Mouse (Mus musculus): ENCODE measurements around the gene Dlx5. TPM values are rescaled to one million over a fixed set of nuclear protein-coding genes. Genes with fewer than 3 reads are reported as not detected.

The Dlx5 gene
- polyA plus RNA-seq, 1 experiment from 2014 or later: not detected

DNA sequence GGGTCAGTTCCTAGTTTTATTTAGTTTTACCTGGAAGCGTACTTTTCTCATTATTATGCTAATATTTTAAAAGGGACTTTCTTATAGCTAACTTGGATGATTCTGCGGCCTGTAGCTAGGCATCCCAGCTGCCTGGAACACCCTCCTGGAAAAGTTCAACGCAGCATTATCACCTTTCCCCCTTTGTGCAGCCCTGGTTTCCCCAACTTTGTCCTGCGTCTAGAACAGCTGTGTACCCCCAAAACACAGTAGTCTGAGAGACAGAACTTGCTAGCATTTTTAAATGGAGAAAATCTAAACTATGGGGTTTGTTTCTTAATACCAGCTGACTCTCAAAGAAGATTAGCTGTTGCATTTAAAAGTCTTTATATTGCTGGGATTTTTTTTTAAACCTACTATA, 33.3 kb downstream of the Dlx5 start:
- ATAC-seq: no peak
- TF ChIP-seq EP300 (IDR thresholded peaks at IDR 0.05; ENCODE audit: low read depth): no peak
- TF ChIP-seq CTCF (IDR thresholded peaks at IDR 0.05; ENCODE audit: low read depth): no peak
- Histone ChIP-seq H3K36me3 (replicated peaks; ENCODE audit: insufficient read depth, low read length) (no peaks in the 10 kb centered on the region), H3K4me1 (ENCODE audit: insufficient read depth) (no peaks in the 10 kb centered on the region), H3K9me3 (ENCODE audit: low read length) (no peaks in the 10 kb centered on the region), H3K9ac (replicated peaks) (no peak overlapping the region), H3K4me2 (ENCODE audit: low read depth, low read length) (no peak overlapping the region), H3K4me3 (ENCODE audit: low read depth, low read length) (no peak overlapping the region), H3K27ac (ENCODE audit: low read depth) (no peak overlapping the region), H3K27me3 (ENCODE audit: insufficient read depth, low read length) (peaks cover 57% of the 10 kb centered on the region)
- 19% methylated on average over 4 of the region's 4 CpGs for WGBS (ENCODE audit: insufficient replicate concordance)
- no peak for DNase-seq

DNA sequence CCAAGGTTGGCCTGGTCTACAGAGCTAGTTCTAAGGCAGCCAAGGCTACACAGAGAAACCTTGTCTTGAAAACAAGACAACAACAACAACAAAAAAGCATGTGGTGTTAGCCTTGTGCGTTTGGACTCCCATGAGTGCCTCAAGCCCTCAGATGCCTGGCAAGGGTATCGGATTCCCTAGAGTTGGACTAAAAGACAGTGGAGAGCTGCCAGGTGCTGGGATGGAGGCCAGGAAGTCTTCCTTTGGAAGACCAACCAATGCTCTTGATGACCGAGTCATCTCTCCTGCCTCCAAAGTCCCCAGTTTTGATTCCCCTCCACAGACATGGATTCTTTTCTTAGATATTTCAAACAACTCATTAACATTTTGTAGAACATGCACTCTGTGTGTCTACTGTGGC, 48.6 kb downstream of the Dlx5 start:
- no peak overlapping the region for H3K9ac ChIP-seq (replicated peaks)
- no peak overlapping the region for H3K4me2 ChIP-seq (ENCODE audit: low read depth, low read length)
- no peak for ATAC-seq
- no peaks in the 10 kb centered on the region for H3K9me3 ChIP-seq (ENCODE audit: low read length)
- H3K4me1 ChIP-seq (ENCODE audit: insufficient read depth): no peaks in the 10 kb centered on the region
- H3K4me3 ChIP-seq (ENCODE audit: low read depth, low read length): no peak overlapping the region
- no peaks in the 10 kb centered on the region for H3K36me3 ChIP-seq (replicated peaks; ENCODE audit: insufficient read depth, low read length)
- no peak overlapping the region for H3K27ac ChIP-seq (ENCODE audit: low read depth)
- DNase-seq: no peak
- H3K27me3 ChIP-seq (ENCODE audit: insufficient read depth, low read length): no peaks in the 10 kb centered on the region
- TF ChIP-seq CTCF (IDR thresholded peaks at IDR 0.05; ENCODE audit: low read depth): no peak
- no peak for TF ChIP-seq EP300 (IDR thresholded peaks at IDR 0.05; ENCODE audit: low read depth)
- WGBS (ENCODE audit: insufficient replicate concordance): 82% methylated on average over 3 of the region's 3 CpGs

DNA sequence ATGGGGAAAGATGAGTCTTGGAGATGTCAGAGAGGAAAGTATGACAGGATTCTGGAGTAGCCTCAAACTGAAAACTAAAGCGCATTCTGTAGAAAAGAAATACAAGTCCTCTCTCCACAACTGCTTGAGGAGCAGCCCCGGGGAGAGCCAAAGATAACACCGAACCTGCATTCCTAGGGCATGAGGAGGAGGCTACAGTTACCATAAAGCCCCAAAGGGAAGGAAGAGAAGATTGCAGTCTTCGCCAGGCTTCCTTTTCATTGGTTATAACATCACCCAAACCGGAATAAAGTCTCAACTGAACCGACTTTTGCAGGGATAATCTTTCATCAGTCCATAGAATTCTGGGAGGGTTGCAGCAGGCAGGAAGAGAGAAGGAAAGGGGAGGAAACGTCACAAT, 51.4 kb downstream of the Dlx5 start:
- WGBS (ENCODE audit: insufficient replicate concordance): 48% methylated on average over 7 of the region's 7 CpGs
- no peaks in the 10 kb centered on the region for H3K4me1 ChIP-seq (ENCODE audit: insufficient read depth)
- no peaks in the 10 kb centered on the region for H3K36me3 ChIP-seq (replicated peaks; ENCODE audit: insufficient read depth, low read length)
- ATAC-seq: no peak
- no peak overlapping the region for H3K4me3 ChIP-seq (ENCODE audit: low read depth, low read length)
- no peak overlapping the region for H3K27ac ChIP-seq (ENCODE audit: low read depth)
- H3K27me3 ChIP-seq (ENCODE audit: insufficient read depth, low read length): no peaks in the 10 kb centered on the region
- no peak for DNase-seq
- no peak for TF ChIP-seq CTCF (IDR thresholded peaks at IDR 0.05; ENCODE audit: low read depth)
- no peak for TF ChIP-seq EP300 (IDR thresholded peaks at IDR 0.05; ENCODE audit: low read depth)
- H3K4me2 ChIP-seq (ENCODE audit: low read depth, low read length): no peak overlapping the region
- H3K9me3 ChIP-seq (ENCODE audit: low read length): no peaks in the 10 kb centered on the region
- H3K9ac ChIP-seq (replicated peaks): no peak overlapping the region

Other genes starting within 250 kb of the Dlx5 start
- gene Dlx6, start 18.8 kb downstream of the Dlx5 start, polyA plus RNA-seq (2015; fragmentation: Nextera tagmentation; extraction: Ambion mirVana): not detected in 2 replicates
- 2.8 and 3.2 TPM in 2 replicates for gene Sdhaf3, start 73.9 kb upstream of the Dlx5 start, polyA plus RNA-seq (2015; fragmentation: Nextera tagmentation; extraction: Ambion mirVana)

Measured in liver, postnatal 0 days (tissue).